Mouse (Mus musculus) heart, embryonic 11.5 days (tissue): ENCODE data around the gene Ubqln4. TPM values are rescaled to one million over a fixed set of nuclear protein-coding genes. Genes with fewer than 3 reads are reported as not detected.

Experiments
- ATAC-seq: fragments of 200-750 bp; cut with Nextera tagmentation; replicated peaks from 2 replicates; pipeline ENCODE4 v1.8.0; 2017; ENCODE audit warnings: moderate library complexity; ENCODE audit not compliant: insufficient number of reproducible peaks, low FRiP score, low TSS enrichment
- H3K27ac ChIP-seq: fragments of 300-500 bp; sonication (generic); 2 replicates; pipeline ENCODE4 v1.5.1; 2014; ENCODE audit warnings: mild to moderate bottlenecking, low read depth, low read length
- H3K27me3 ChIP-seq: fragments of 300-500 bp; sonication (generic); 2 replicates; pipeline ENCODE4 v1.6.1; 2014; ENCODE audit warnings: mild to moderate bottlenecking, low read length, mixed read lengths; ENCODE audit not compliant: control insufficient read depth, insufficient read depth
- H3K36me3 ChIP-seq: fragments of 300-500 bp; sonication (generic); 2 replicates; pipeline ENCODE4 v1.6.1; 2014; ENCODE audit warnings: mild to moderate bottlenecking, low read length, moderate library complexity, mixed read lengths; ENCODE audit not compliant: control insufficient read depth, insufficient read depth
- H3K4me1 ChIP-seq: fragments of 300-500 bp; sonication (generic); 2 replicates; pipeline ENCODE4 v1.6.1; 2014; ENCODE audit warnings: low read length; ENCODE audit not compliant: control insufficient read depth, insufficient read depth
- H3K4me2 ChIP-seq: fragments of 300-500 bp; sonication (generic); 2 replicates; pipeline ENCODE4 v1.6.1; 2014; ENCODE audit warnings: mild to moderate bottlenecking, moderate library complexity
- H3K4me3 ChIP-seq: fragments of 300-500 bp; sonication (generic); 2 replicates; pipeline ENCODE4 v1.5.1; 2014; ENCODE audit warnings: low read depth, low read length
- H3K9ac ChIP-seq: fragments of 300-500 bp; sonication (generic); 2 replicates; pipeline ENCODE4 v1.6.1; 2014; ENCODE audit warnings: mild to moderate bottlenecking, low read depth, low read length, moderate library complexity
- H3K9me3 ChIP-seq: fragments of 300-500 bp; sonication (generic); replicated peaks from 2 replicates; pipeline ENCODE4 v1.6.1; 2016; ENCODE audit warnings: low read length; ENCODE audit not compliant: control insufficient read depth
- WGBS: fragments of 180-500 bp; shearing (Covaris S2); extraction: QIAGEN DNeasy Blood & Tissue Kit; methylation state at CpG from one replicate; pipeline ENCODE4 v1.1.7; 2014; ENCODE audit not compliant: insufficient replicate concordance; 5-methylcytosine and 5-hydroxymethylcytosine counted together
- polyA plus RNA-seq: library from polyadenylated mRNA; unstranded; fragments of >200 nt; fragmentation: Nextera tagmentation; extraction: Ambion mirVana; gene quantifications from 2 replicates; pipeline ENCODE4 v1.2.1, GENCODE M21; 2014

Ubqln4 gene
- polyA plus RNA-seq, 1 experiment from 2014 or later, result 48.8 TPM

- peak overlapping the region; percentile 70 for H3K4me3 ChIP-seq
- 23% methylated on average over 11 of the region's 11 CpGs for WGBS
- peak overlapping the region; percentile 85 for H3K4me2 ChIP-seq
- peak overlapping the region; percentile 95 for H3K27ac ChIP-seq
- peaks cover 60% of the 10 kb centered on the region for H3K4me1 ChIP-seq
- peak overlapping the region; percentile 98 for H3K9ac ChIP-seq
- no peak for ATAC-seq
- no peaks in the 10 kb centered on the region for H3K9me3 ChIP-seq
- 0 out of 2 replicates have a peak, but pooled peaks cover under 1% of the 10 kb centered on the region for H3K36me3 ChIP-seq
- no peaks in the 10 kb centered on the region for H3K27me3 ChIP-seq
These were observed 23.3 kb upstream of the Ubqln4 start for GRCm38 (mm10) chr3:88530082-88530864.

- Histone ChIP-seq H3K27me3 (no peaks in the 10 kb centered on the region), H3K4me3 (peak overlapping the region; percentile 70), H3K27ac (peak overlapping the region; percentile 95), H3K4me1 (peaks cover 67% of the 10 kb centered on the region), H3K9me3 (no peaks in the 10 kb centered on the region), H3K9ac (peak overlapping the region; percentile 98), H3K4me2 (peak overlapping the region; percentile 85), H3K36me3 (no peaks in the 10 kb centered on the region)
- WGBS, result under 1% methylated on average over 55 of the region's 63 CpGs
- ATAC-seq, result peak; percentile 60
These were observed 21.9 kb upstream of the Ubqln4 start for GRCm38 (mm10) chr3:88531348-88532298.

GRCm38 (mm10) chr3:88532299-88532674 lies 21.3 kb upstream of the Ubqln4 start, which contains the start of gene Mex3a:
Mex3a (plus strand) TSS chr3:88532395.
- Histone ChIP-seq H3K36me3 (peaks cover 6% of the 10 kb centered on the region), H3K4me1 (peaks cover 71% of the 10 kb centered on the region)
- under 1% methylated on average over 16 of the region's 31 CpGs for WGBS

GRCm38 (mm10) chr3:88532689-88533511 lies 20.7 kb upstream of the Ubqln4 start:
- Histone ChIP-seq H3K4me2 (peak overlapping the region; percentile 85), H3K9ac (peak overlapping the region; percentile 98), H3K4me3 (peak overlapping the region; percentile 70), H3K36me3 (peaks cover 12% of the 10 kb centered on the region), H3K9me3 (no peaks in the 10 kb centered on the region), H3K27ac (peak overlapping the region; percentile 95), H3K27me3 (no peaks in the 10 kb centered on the region), H3K4me1 (peaks cover 66% of the 10 kb centered on the region)
- under 1% methylated on average over 34 of the region's 40 CpGs for WGBS
- ATAC-seq, result no peak

More at GRCm38 (mm10) chr3:88532299-88532674, 21.3 kb upstream of the Ubqln4 start, which contains the start of gene Mex3a:
- H3K4me2 ChIP-seq, result peak within 1 kb of the TSS; percentile 85
- peak within 1 kb of the TSS; percentile 98 for H3K9ac ChIP-seq
- ATAC-seq, result no peak
- peak within 1 kb of the TSS; percentile 70 for H3K4me3 ChIP-seq
- peak within 1 kb of the TSS; percentile 95 for H3K27ac ChIP-seq
- H3K27me3 ChIP-seq, result no peaks in the 10 kb centered on the region
- H3K9me3 ChIP-seq, result no peaks in the 10 kb centered on the region

- peaks cover 68% of the 10 kb centered on the region for H3K4me1 ChIP-seq
- peak overlapping the region; percentile 95 for H3K27ac ChIP-seq
These were observed 19.9 kb upstream of the Ubqln4 start for GRCm38 (mm10) chr3:88533706-88534105.

GRCm38 (mm10) chr3:88535005-88535404 lies 18.6 kb upstream of the Ubqln4 start:
- Histone ChIP-seq H3K4me3 (peak overlapping the region; percentile 70), H3K4me2 (peak overlapping the region; percentile 85), H3K36me3 (peaks cover 21% of the 10 kb centered on the region), H3K9me3 (no peaks in the 10 kb centered on the region), H3K9ac (peak overlapping the region; percentile 98), H3K27ac (no peak overlapping the region), H3K27me3 (no peaks in the 10 kb centered on the region), H3K4me1 (peaks cover 57% of the 10 kb centered on the region)
- no peak for ATAC-seq
- 33% methylated on average over 3 of the region's 3 CpGs for WGBS

More at GRCm38 (mm10) chr3:88533706-88534105, 19.9 kb upstream of the Ubqln4 start:
- Histone ChIP-seq H3K9ac (peak overlapping the region; percentile 98), H3K4me2 (peak overlapping the region; percentile 85), H3K27me3 (no peaks in the 10 kb centered on the region), H3K36me3 (peaks cover 20% of the 10 kb centered on the region), H3K9me3 (no peaks in the 10 kb centered on the region), H3K4me3 (peak overlapping the region; percentile 70)
- no peak for ATAC-seq
- WGBS, result 12% methylated on average over 5 of the region's 5 CpGs

- H3K36me3 ChIP-seq, result peaks cover 24% of the 10 kb centered on the region
These were observed 18.0 kb upstream of the Ubqln4 start for GRCm38 (mm10) chr3:88535527-88535926.

More at GRCm38 (mm10) chr3:88535527-88535926, 18.0 kb upstream of the Ubqln4 start:
- H3K4me2 ChIP-seq, result peak overlapping the region; percentile 85
- peak overlapping the region; percentile 70 for H3K4me3 ChIP-seq
- 65% methylated on average over 4 of the region's 4 CpGs for WGBS
- no peak for ATAC-seq
- peak overlapping the region; percentile 98; the same call in 1 of the 2 replicates for H3K9ac ChIP-seq
- H3K9me3 ChIP-seq, result no peaks in the 10 kb centered on the region
- no peaks in the 10 kb centered on the region for H3K27me3 ChIP-seq
- H3K27ac ChIP-seq, result no peak overlapping the region
- peaks cover 55% of the 10 kb centered on the region for H3K4me1 ChIP-seq
